Mouse (Mus musculus) megakaryocyte, adult 5-6 weeks (primary cell): ENCODE data around the gene Rab13. TPM values are rescaled to one million over a fixed set of nuclear protein-coding genes. Genes with fewer than 3 reads are reported as not detected.

ENCODE experiments used
- ATAC-seq: 2 replicates; pipeline ENCODE4 v1.8.0; 2016; ENCODE audit warnings: mild to moderate bottlenecking, inconsistent platforms; ENCODE audit not compliant: poor library complexity, severe bottlenecking
- total RNA-seq, 2 experiments: library from RNA; stranded (forward) in 1 of 2; stranded (reverse) in 1 of 2; fragments of 153-499, 151-499 nt in 1 of 2; fragments of 221-1000, 200-1000 nt in 1 of 2; gene quantifications; 2 replicates each; pipeline versions ENCODE4 v1.2.3 to v1.2.4; 2015 to 2017

Rab13 gene
- 0.47 and 0.78 TPM in 2 replicates for total RNA-seq (2015)
- total RNA-seq (2017) = 2.3 and 2.6 TPM in 2 replicates

DNA sequence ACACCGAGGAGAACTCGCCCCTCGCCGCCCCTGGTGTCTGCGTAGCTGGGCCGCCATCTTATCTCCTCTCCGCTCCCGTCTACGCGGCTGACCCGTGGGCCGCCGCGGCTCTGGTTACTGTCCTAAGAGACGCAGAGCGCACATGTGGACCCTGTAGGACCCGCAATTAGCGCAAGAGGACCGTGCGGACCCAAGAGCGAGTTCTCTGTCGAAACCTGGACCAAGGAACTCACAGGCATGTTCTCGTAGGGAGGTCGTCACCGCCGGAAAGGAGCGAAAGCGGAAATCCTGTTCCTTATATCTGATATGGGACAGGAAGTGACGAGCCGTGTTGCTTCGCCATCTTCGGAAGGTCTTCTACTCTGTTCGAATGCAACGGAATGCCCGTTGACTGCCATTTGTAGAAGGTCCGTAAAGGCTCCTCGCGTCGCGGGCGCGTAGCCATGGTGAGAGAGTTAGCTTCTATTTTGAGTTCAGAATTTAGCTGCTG lies at the start of gene Rab13, which contains the start of gene Rps27:
Gene Rab13, plus strand, starts transcription at position 319 of the 490 bp plus-strand sequence.
Gene Rps27, minus strand, starts transcription at position 275 of the 490 bp plus-strand sequence.
- ATAC-seq = peak; percentile 98

DNA sequence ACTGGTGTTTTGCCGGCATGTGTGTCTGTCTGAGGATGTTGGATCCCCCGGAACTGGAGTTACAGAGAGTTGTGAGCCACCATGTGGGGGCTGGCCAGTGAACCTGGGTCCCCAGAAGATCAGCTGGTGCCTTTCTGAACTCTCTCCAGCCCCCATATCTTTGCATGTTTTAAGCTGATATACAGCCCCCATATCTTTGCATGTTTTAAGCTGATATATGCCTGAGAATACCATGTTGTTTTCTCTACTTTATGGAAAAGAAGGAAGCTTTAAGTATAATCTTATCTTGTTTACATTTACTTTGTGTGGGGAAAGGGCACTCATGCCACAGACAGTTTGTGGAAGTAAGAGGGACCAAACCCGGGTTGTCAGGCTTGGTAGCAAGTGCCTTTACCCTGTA lies 33.9 kb upstream of the Rab13 start:
- ATAC-seq = no peak

DNA sequence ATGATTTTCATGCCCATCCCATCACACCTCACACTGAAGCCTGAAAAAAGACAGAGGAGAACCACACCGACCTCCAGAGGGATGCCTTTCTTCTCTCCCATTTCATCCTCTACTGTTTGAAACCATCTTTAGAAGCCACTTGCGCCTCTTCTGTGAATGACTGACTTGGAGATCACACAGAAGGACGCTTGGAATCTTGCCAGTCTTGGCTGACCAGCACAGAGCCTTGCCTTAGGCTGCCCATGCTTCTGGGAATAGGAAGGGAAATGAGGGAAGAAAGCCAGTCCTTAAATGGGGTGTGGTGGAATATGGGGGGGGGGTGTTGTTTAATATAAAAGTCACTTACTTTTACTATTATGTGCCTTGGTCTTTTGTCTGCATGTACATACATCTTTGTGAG lies 29.9 kb upstream of the Rab13 start:
- ATAC-seq = no peak

DNA sequence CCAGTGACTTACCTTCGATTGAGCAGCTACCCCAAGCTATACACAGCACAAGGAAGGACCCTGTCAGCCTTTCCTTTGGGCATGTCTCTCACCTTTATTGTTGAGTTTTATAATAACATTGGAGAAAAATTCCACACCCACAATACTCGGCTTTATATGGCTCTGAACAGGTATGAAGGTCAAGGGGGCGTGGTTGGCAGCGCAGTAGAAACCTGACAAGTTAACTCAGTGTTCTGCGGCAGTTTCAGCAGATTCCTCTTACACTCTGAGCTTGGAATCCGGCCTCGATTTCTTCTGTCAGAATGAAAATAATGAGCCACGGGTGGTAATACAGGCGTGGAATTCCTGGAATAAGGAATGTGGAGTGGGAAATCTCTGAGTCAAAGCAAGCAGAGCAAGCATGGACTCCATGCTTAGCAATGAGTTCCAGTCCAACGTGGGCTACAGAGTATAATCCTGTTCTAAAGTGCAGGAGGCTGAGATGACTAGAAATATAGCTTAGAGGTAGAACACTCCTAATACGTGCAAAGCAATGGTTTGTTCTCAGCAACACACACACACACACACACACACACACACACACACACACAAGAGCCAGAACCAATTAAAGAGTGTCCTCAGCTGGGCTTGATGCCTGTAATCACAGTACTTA lies 22.5 kb upstream of the Rab13 start:
- ATAC-seq = no peak

DNA sequence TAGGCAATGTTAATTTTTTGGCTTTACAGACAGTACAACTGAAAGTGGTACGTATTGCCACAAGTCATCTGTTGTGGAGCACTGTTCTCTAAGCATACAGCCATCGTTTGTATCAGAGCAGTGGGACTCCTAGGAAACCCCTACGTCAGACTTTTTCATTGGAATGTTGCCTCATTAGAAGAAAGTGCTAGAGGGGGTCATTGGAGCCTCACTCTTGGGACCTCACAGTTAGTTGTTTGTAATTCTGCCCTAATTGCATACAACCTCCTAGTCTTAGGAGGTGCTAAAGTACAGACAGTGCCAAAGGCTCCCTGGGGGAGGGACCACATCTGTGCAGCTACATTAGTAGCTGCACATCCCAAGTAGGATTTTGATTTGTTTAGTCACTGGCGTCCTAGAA lies 18.7 kb upstream of the Rab13 start:
- ATAC-seq = no peak

DNA sequence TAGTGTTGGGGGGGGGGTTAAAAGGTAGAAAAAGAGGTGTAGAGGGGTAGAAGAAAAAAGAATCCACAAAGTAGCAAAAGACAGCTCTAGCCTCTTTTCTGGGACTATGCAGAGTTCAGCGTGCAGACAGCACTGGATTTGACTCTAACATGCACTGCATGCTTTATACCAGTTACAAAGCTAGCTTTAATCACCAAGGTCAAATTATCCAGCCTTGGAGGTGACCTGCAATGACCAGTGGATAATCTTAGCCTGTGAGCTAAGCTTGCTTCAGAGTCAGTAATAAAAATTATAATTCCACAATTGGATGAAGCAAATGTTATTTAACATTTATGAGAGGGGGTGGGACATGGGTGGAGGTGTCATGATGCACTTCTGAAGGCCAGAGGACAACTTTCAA lies 17.9 kb upstream of the Rab13 start:
- no peak for ATAC-seq

DNA sequence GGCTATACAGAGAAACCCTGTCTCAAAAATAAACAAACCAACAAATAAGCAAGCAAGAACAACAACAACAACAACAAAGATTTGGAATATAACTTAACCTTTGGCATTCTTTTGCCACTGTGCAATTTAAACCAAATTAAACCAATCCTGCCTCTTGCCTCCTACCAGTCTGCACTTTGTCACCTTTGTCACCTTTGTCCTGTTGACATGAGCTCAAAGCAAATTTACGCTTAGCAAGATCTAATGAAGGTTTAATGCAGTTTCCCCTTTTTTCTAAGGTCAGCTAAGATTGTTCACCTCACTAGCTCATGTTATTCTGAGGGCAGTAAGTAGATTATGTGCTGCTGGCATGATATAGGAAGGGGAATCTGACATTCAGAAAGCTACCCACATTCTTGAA lies 15.9 kb upstream of the Rab13 start:
- no peak for ATAC-seq

DNA sequence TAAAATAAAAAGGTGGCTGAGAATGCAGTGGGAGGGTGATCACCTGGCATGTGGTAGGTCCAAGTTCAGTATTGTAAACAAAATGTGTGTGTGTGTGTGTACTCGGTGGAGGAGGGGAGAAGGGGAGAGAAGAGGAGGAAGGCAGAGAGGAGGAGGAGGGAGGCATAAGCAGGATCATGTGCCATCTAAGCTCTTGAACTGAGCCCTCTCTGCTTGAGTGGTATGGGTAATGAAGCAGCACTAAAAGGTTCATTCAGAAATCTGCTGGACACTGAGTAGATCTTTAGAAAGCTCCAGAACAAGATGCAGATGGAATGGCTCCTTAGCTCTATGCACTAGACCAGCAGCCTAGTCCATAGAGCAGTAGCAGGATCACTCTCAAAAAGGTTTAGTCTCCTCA lies 10.6 kb upstream of the Rab13 start:
- no peak for ATAC-seq

DNA sequence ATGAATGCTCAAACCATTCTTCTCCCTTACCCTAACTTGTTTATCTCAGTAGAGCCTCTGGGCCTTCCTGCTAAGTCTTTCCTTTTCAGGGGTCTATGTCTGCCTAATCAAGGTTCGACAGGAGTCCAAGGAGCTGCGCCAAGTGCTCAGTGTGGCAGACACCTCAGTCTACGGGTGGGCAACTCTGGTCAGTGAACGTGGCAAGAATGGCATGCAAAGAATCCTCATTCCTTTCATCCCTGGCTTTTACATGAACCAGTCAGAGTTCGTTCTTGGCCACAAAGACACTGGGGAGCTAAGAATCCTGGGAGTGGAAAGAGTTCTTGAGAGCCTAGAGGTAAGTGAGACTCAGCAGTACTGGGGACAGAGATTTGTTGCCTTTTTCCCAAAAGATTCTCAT lies 9.9 kb upstream of the Rab13 start:
- no peak for ATAC-seq

DNA sequence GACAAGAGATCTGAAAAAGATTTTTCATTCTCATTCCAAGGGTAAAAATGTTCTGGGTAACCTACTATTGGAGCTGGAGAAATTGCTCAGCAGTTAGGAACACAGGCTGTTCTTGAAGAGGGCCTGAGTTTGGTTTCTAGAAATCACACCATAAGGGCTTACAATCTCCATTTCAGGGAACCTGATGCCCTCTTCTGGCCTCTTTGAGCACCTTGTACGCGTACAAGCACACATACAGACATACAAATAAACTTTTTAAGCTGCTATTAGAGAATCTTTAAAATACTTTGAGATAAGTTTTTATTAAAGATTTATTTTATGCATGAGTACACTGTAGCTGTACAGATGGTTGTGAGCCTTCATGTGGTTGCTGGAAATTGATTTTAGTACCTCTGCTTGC lies 8.9 kb upstream of the Rab13 start:
- no peak for ATAC-seq

DNA sequence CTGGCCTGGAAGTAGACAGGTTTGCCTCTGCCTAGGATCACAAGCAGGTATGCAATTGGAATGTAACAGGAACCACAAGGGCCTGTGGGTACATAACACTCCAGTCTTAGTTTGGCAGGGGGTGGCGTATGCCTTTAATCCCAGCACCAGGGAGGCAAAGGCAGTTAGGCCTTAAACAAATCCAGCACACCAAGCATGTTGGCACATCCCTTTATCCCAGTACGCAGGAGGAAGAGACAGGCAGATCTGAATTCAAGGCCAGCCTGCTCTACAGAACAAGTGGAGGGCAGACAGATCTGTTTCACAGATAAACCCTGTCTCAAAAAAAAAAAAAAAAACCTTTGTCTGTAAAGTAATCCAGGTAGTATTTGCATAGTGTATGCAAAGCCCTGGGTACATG lies 4.8 kb upstream of the Rab13 start:
- ATAC-seq = no peak

DNA sequence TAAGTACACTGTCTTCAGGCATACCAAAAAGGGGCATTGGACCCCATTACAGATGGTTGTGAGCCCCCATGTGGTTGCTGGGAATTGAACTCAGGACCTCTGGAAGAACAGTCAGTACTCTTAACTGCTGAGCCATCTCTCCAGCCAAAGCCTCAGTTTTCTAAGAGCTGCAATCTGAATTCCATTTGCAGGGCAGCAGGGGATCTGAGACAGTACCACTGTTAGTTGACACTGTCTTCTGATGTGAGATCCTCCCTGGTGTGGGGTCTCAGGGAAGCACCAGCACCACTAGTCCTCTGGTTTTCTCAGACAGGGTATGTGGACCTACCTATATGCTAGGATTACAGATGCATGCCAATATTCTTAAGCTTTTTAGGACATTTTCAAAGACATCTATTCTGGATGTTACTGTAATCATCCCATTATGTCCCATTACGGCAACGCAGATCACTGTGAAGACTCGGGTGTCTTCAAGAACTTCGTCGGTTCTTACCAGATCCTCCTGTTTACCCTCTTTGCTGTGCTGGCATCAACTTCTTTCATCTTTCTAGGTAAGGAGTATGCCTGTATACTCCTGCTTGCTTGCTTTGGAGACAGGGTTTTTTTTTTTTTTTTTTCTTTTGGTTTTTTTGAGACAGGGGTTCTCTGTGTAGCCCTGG lies 3.5 kb upstream of the Rab13 start:
- ATAC-seq = no peak

DNA sequence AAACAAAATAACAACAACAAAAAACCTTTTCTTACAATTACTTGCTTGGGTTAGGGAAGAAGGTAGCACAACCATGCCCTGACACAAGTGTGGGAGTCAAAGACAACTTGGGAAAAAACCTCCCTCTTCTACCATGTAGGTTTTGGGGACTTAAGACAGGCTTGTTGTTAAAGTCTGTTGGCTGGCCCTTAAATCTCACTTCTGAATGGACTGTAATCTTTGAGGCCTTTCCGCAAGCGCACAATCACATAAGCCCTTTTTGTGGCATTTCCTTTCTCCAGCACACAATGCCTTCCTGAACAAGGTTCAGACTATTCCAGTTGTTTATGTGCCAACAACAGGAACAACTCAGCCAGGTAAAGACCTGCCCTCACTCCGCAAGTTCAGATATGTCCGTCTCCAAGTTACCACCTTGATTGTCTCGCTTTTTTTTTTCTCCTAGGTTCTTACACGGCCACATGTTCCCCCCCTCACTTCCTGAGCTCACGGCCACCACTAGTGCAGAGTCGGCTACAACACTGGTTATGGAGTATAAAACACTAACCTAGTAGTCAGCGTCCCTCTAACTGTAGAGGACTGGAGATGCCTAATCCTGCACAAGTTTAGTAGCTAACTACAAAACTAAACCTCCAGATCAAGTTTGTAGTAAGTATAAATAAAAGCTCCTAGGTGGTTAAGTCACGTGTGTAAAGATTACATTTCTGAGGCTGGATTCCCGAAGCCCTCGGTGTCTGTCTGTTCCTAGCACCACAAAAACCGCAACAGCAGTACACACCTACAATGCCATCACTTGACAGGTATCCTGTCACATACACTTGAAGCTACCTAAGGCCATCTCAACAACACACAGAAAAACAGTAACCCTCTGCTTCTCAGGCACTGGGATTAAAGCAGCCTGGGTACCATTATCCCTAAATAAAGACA lies 1.8 kb upstream of the Rab13 start:
- ATAC-seq = no peak

DNA sequence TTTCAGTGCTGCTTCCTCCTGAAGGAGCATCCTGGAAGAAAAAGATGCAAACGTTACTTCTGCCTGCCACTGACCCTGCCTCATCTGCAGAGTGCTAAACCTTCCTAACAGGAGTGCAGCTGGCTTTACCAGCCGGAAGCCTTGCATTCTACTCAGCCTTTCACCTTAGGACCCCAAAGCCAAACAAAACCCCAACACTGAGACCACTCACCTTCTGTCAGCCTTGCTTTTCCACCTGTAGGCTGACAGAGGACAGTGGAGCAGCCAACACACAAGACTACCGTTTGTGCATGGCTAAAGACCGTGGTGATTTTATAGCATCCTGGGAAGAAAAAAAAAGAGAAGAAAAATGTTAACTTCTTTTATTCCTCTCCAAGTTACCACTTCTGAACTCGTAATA lies 772 bp upstream of the Rab13 start:
- no peak for ATAC-seq

DNA sequence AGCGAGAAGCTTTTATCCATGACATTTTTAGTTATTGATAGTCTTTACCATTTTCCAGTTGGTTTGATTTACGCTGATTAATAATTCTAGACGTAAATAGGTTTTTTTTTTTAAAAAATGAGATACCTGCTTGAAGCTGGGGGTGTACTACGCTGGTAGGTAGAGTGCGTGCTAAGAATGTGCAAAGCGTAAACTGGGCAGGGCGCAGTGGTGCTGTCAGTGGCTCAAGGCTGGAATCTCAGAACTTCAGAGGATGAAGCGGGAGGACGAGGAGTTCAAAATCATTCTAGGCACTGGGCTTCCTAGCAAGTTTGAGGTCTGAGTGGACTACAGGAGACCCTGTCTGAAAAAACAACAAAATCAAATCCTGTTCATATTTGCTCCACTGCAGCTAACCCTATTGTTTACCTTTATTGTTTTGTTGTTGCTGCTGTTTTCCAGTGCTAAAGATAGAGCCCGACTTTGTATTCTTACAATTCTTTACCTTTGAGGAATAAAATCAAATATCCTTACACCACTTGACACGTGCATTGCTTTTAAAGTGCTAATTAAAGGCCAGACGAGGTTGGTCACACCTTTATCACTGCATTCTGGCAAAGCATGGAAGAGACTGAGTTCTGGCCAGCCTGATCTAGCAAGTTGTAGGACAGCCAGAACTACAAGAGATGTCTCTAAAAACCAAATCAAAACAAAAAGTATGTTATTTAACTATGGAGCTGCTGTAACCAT lies 625 bp downstream of the Rab13 start:
- ATAC-seq = 0 out of 2 replicates have a peak, but pooled peaks have one; percentile 17

DNA sequence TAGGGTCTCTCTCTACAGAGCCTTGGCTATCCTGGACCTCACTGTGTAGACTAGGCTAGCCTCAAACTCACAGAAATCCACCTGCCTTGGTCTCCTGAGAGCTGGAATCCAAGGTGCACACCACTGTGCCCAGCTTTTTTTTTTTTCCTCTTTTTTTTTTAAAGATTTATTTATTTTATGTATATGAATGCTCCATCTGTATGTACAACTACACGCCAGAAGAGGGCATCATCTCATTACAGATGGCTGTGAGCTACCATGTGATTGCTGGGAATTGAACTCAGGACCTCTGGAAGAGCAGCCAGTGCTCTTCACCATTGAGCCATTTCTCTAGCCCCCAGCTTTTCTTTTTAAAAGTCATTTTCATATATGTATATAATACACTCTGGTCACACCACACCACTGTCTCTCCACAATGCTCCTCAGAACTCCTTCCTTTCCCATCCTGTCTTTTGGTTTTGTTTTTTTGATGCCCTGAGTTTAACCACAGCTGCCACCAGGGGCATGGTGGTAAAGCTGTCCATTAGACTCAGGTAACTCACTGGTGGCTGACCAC lies 2.4 kb downstream of the Rab13 start:
- no peak for ATAC-seq

DNA sequence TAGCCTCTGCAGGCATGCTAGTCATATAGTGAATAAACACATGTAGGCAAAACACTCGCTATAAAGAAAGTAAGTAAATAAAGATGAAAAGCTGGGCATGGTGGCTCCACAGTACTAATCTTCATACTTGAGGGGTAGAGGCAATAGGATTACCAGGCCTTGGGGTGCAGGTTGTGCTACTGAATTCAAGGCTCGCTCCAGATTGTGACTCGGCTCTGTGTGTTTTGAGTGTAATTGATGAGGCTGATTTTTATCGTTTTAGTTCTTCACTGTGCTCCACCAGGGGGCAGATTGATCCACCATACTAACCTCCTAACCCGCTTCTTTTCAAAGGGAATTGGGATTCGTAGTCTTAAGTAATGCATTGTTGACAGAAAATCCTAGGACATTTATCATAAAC lies 6.6 kb downstream of the Rab13 start:
- ATAC-seq = peak; percentile 80

DNA sequence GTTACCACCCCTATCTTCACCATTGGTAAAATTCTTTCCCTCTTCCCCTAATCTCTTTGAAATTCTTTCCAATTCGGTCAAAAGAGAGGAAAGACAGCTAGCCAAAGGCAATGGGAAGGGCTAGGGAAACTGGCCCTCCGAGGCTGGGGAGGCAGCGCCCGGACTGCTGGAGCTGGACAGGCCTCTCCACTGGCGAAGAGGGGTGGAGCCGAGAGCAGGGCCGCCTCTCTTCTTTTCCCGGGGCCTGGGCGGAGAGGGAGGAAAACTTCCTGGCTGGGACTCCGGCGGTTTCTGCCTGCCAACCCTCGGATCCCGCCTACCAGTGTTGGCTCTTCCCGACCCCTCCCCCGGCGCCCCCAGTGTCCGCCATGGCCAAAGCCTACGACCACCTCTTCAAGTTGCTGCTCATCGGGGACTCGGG lies 7.0 kb downstream of the Rab13 start:
- ATAC-seq = peak; percentile 59

DNA sequence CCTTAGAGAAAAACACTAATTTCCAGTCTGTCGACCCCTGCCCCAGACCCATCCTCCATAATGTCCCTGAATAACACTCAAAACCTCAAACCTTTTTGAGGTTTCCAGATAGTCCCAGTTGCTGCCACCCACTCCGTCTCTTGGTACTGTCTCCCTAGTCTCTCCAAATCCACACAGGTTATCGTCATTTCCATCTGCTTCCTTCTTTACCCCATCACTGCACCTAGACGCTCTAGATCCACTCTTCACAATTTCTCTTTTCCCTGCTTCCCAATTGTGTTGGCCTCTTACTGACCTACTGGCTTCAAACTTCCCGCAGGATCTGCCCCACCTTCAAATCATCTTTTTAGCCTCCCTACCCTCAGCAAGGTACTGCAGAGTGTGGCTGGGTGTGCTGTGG lies 7.6 kb downstream of the Rab13 start:
- no peak for ATAC-seq

DNA sequence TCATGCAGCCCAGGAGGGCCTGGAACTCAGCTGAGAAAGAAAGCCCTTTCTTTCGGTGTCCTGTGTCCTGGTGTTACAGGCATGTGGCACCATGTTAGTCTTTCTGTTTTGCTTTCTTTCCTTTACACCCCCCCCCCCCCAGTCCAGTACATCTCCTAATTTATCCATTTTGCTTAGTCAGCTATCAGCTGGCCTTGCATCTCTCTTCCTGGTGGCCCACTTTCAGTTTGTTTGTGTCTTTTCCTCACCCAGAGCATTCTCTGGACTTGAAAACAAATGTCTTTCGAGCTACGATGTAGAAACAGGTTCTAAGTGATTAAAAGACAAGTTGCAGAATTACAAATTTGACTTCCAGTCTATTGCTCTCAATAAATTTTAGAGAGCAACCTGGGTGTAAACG lies 9.0 kb downstream of the Rab13 start:
- no peak for ATAC-seq
